Mouse (Mus musculus): Measurements from ENCODE around the gene Polr2i.
"Not testable (repeated sequence)": the region's sequence is repeated elsewhere in the genome, so short reads cannot be mapped to it uniquely, and the experiment has no call there.

Polr2i gene

GRCm38 (mm10) chr7:30231669-30232454 is at the start of gene Polr2i, which contains the start of gene Tbcb:
TSS of gene Polr2i (plus strand) at chr7:30231948.
TSS of gene Tbcb (minus strand) at chr7:30232272.
- in situ Hi-C loops (cut with MboI) = no loop called here

- in situ Hi-C loops (cut with MboI) = loop anchor here (5.0 kb wide), 1 partner anchor 34 kb away; no protein-coding TSS in a partner anchor
Measured at GRCm38 (mm10) chr7:30183189-30183588, 48.6 kb upstream of the Polr2i start.

GRCm38 (mm10) chr7:30183879-30184289 is 47.9 kb upstream of the Polr2i start, which contains the start of gene Cox7a1:
TSS of gene Cox7a1 (plus strand) at chr7:30184144.
- in situ Hi-C loops (cut with MboI) = loop anchor here (5.0 kb wide), 1 partner anchor 33 kb away; no protein-coding TSS in a partner anchor

GRCm38 (mm10) chr7:30184641-30185348 is 47.0 kb upstream of the Polr2i start:
- in situ Hi-C loops (cut with MboI) = loop anchor here (5.0 kb wide), 1 partner anchor 33 kb away; no protein-coding TSS in a partner anchor

- in situ Hi-C loops (cut with MboI) = no loop called here
Measured at GRCm38 (mm10) chr7:30188344-30189115, 43.2 kb upstream of the Polr2i start.

GRCm38 (mm10) chr7:30189116-30189491 is 42.6 kb upstream of the Polr2i start:
- in situ Hi-C loops (cut with MboI) = no loop called here

GRCm38 (mm10) chr7:30192088-30192487 is 39.7 kb upstream of the Polr2i start:
- in situ Hi-C loops (cut with MboI) = no loop called here

- in situ Hi-C loops (cut with MboI) = no loop called here
Measured at GRCm38 (mm10) chr7:30193013-30193412, 38.7 kb upstream of the Polr2i start.

GRCm38 (mm10) chr7:30193581-30194100 is 38.1 kb upstream of the Polr2i start:
- in situ Hi-C loops (cut with MboI) = no loop called here

- in situ Hi-C loops (cut with MboI) = no loop called here
Measured at GRCm38 (mm10) chr7:30194101-30194831, 37.5 kb upstream of the Polr2i start.

GRCm38 (mm10) chr7:30194884-30195283 is 36.9 kb upstream of the Polr2i start:
- in situ Hi-C loops (cut with MboI) = no loop called here

- in situ Hi-C loops (cut with MboI) = no loop called here
Measured at GRCm38 (mm10) chr7:30195461-30195860, 36.3 kb upstream of the Polr2i start.

- in situ Hi-C loops (cut with MboI) = no loop called here
Measured at GRCm38 (mm10) chr7:30196171-30196570, 35.6 kb upstream of the Polr2i start.

- in situ Hi-C loops (cut with MboI) = no loop called here
Measured at GRCm38 (mm10) chr7:30197592-30198129, 34.1 kb upstream of the Polr2i start.

- in situ Hi-C loops (cut with MboI) = no loop called here
Measured at GRCm38 (mm10) chr7:30198481-30198971, 33.2 kb upstream of the Polr2i start, which contains the start of gene Capns1. TSS of gene Capns1 (minus strand) at chr7:30198811.

GRCm38 (mm10) chr7:30199498-30200139 is 32.1 kb upstream of the Polr2i start:
- in situ Hi-C loops (cut with MboI) = no loop called here

- in situ Hi-C loops (cut with MboI) = no loop called here
Measured at GRCm38 (mm10) chr7:30200200-30200599, 31.5 kb upstream of the Polr2i start.

- in situ Hi-C loops (cut with MboI) = not testable (repeated sequence)
Measured at GRCm38 (mm10) chr7:30200661-30201060, 31.1 kb upstream of the Polr2i start.

- in situ Hi-C loops (cut with MboI) = no loop called here
Measured at GRCm38 (mm10) chr7:30202895-30203690, 28.7 kb upstream of the Polr2i start.
